Mouse (Mus musculus) spleen, adult 2 months (tissue): Measurements from ENCODE around the gene Plcb1.

Experiments
- CTCF ChIP-seq: fragments of 200-500 bp; IDR thresholded peaks from 2 replicates; pipeline ENCODE4 v1.5.1; 2011; ENCODE audit warnings: mild to moderate bottlenecking, inconsistent platforms; ENCODE audit not compliant: insufficient read depth, insufficient read length, insufficient replicate concordance; ENCODE audit errors: extremely low read depth
- POLR2A ChIP-seq: fragments of 200-500 bp; IDR thresholded peaks from 2 replicates; pipeline ENCODE4 v1.6.1; 2011; ENCODE audit warnings: low read depth, low read length, inconsistent platforms

DNA sequence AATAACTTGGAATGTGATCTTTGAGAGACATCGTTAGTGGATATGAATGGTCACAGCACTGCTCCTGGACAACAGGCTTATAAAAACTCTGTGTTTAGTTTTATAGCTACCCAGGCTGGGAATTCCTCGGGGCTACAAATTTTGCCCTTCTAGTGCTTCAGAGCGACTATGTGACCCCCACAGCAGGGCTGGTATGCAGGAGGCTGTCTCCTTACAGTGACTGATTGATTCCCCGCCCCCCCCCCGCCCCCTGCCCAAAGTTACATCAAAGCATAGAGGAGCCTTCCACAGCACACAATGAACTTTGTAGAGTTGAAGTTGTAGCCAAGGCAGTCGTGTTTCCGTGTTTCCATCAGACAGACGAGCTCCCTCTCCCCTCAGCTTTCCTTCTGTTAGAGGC, 354.7 kb downstream of the Plcb1 start:
- TF ChIP-seq POLR2A (no peak), CTCF (no peak)
